Mouse (Mus musculus): ENCODE data around the gene Scnn1b. TPM values are rescaled to one million over a fixed set of nuclear protein-coding genes. Genes with fewer than 3 reads are reported as not detected.

Scnn1b gene
- polyA plus RNA-seq, 1 experiment from 2014 or later, result 0.26 TPM

DNA sequence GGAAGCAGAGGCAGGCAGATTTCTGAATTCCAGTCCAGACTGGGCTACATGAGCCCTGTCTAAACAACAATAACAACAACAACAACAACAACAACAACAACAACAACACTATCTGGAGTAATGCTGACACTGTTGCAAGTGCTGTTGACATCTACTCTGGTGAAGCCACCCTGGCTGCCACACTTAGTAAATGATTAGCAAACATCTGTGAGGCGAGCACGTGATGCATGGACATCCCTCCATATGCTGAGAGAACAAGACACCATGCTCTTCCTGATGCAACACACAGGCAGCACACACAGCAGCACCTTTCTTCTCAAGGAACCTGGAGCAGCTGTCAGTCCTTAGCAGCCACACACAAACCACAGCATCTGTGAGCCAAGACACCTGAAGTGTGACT, 63.0 kb downstream of the Scnn1b start:
- ATAC-seq (ENCODE audit: low FRiP score), result no peak
- Histone ChIP-seq H3K4me3 (replicated peaks) (no peak overlapping the region), H3K9ac (replicated peaks) (no peak overlapping the region), H3K27me3 (replicated peaks) (no peaks in the 10 kb centered on the region), H3K4me2 (no peak overlapping the region), H3K4me1 (no peaks in the 10 kb centered on the region), H3K36me3 (peaks cover 47% of the 10 kb centered on the region), H3K27ac (replicated peaks) (no peak overlapping the region), H3K9me3 (replicated peaks) (no peaks in the 10 kb centered on the region)
- 93% methylated on average over 2 of the region's 2 CpGs for WGBS

DNA sequence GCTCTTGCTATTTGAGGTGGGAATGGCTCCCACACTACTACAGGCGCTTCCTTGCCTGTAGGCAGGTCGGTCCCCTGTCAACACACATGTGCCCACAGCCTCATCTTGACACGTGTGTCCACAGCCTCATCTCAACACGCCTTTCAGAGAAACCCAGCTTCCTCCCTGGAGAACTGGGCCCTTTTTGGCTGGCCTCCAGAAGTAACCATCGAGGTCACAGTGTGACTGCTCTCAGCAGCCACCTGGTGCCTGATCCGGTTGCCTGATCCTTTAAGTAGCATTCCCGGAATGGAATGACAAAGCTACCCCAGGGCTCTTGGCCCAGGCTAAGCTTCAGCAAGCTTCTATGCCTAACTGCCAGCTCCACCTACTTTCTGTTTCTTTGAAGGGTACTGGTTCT, 66.4 kb downstream of the Scnn1b start:
- H3K9ac ChIP-seq (replicated peaks), result no peak overlapping the region
- H3K36me3 ChIP-seq, result peaks cover 37% of the 10 kb centered on the region
- no peak overlapping the region for H3K27ac ChIP-seq (replicated peaks)
- H3K4me2 ChIP-seq, result no peak overlapping the region
- H3K9me3 ChIP-seq (replicated peaks), result no peaks in the 10 kb centered on the region
- H3K27me3 ChIP-seq (replicated peaks), result no peaks in the 10 kb centered on the region
- no peak overlapping the region for H3K4me3 ChIP-seq (replicated peaks)
- ATAC-seq (ENCODE audit: low FRiP score), result no peak
- 0 out of 2 replicates have a peak, but pooled peaks cover 5% of the 10 kb centered on the region for H3K4me1 ChIP-seq
- 52% methylated on average over 7 of the region's 7 CpGs for WGBS

DNA sequence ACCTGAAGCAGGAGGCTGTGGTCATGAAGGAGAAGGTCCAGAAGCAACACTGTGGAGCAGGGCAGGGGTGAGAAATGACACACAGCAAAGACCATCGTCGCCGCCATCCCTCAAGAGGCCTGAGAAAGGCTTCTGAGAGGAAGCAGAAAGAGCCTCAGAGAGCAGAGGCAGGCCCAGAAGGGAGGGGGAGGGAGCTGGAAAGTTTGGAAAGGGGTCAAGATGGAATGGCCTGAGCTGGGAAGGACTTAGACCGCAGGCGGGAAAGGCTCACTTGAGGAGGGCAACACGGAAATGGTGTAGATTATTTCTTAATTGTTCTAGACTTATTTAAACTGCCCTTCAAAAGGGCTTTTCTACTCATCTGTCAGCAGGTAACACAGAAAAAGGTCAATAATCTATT, 68.8 kb downstream of the Scnn1b start:
- Histone ChIP-seq H3K9me3 (replicated peaks) (no peaks in the 10 kb centered on the region), H3K27me3 (replicated peaks) (no peaks in the 10 kb centered on the region), H3K36me3 (peaks cover 18% of the 10 kb centered on the region), H3K27ac (replicated peaks) (no peak overlapping the region), H3K4me2 (no peak overlapping the region), H3K4me3 (replicated peaks) (no peak overlapping the region), H3K9ac (replicated peaks) (no peak overlapping the region), H3K4me1 (0 out of 2 replicates have a peak, but pooled peaks cover 7% of the 10 kb centered on the region)
- no peak for ATAC-seq (ENCODE audit: low FRiP score)
- 88% methylated on average over 6 of the region's 6 CpGs for WGBS

DNA sequence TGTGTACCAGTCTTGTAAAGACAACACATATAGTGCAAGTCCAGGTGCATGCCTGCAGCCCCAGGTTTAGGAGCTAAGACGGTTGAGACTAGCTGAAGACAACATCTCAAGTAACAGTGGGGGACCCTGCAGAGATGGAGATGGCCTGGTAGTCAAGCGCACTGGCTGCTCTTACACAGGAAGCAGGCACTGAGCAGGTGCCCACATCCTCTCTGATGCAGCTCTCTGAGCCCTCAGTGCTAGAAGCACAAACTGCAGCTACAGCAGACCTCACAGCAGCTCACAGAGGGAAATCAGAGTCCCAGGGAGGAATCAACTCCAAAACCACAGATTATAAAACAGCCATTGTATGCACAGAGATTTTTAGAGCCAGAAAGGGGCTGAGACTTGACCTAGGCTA, 69.5 kb downstream of the Scnn1b start:
- H3K4me1 ChIP-seq, result 0 out of 2 replicates have a peak, but pooled peaks cover 7% of the 10 kb centered on the region
- peaks cover 16% of the 10 kb centered on the region for H3K36me3 ChIP-seq
- ATAC-seq (ENCODE audit: low FRiP score), result no peak
- WGBS, result 89% methylated on average over 2 of the region's 2 CpGs
- no peak overlapping the region for H3K4me3 ChIP-seq (replicated peaks)
- no peak overlapping the region for H3K4me2 ChIP-seq
- H3K9ac ChIP-seq (replicated peaks), result no peak overlapping the region
- no peak overlapping the region for H3K27ac ChIP-seq (replicated peaks)
- H3K9me3 ChIP-seq (replicated peaks), result no peaks in the 10 kb centered on the region
- H3K27me3 ChIP-seq (replicated peaks), result no peaks in the 10 kb centered on the region

DNA sequence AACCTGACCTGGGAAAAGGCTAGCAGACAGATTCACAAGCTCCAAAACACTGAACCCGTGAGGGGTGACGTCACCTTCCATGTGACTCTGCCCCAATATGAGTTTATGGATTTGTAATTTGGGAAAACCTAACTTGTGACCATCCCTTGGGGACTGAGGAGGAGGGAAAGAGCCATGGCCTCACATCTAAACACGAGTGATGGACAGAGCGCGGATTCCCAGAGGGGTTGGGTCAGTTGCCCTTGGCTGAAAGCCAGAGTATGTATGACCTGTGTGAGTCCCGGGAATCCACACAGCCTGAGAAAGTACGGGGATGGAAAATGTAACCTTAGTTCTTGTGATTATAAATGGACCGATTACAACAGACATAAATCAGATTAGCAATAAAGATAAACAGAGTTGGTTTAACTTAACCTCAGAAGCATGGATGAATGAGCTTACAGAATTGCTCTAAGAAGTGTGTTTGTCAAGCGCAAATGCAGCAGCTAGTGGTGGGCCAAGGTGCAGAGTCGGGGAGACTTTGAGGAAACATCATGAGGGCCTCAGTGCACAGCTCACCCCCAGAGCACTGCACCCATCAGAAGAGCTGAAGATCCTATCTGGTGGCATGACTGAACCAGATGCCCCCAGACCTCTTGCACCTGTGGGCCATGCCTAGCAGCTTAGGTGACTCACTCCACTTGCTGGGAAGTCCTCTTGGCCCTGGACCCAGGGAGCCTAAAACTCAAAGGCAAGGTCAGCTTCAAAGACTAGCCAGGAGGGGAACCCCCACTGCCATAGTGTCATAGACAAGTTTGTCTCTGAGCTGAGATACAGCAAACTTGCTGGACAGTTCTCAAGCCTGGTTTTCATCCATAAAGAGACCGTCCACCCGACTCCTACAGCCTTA, 71.3 kb downstream of the Scnn1b start:
- peaks cover 9% of the 10 kb centered on the region; the same call in 1 of the 2 replicates for H3K36me3 ChIP-seq
- no peak overlapping the region for H3K4me2 ChIP-seq
- 0 out of 2 replicates have a peak, but pooled peaks cover 7% of the 10 kb centered on the region for H3K4me1 ChIP-seq
- no peaks in the 10 kb centered on the region for H3K9me3 ChIP-seq (replicated peaks)
- H3K9ac ChIP-seq (replicated peaks), result no peak overlapping the region
- no peak for ATAC-seq (ENCODE audit: low FRiP score)
- H3K27ac ChIP-seq (replicated peaks), result no peak overlapping the region
- WGBS, result 82% methylated on average over 12 of the region's 12 CpGs
- no peak overlapping the region for H3K4me3 ChIP-seq (replicated peaks)
- no peaks in the 10 kb centered on the region for H3K27me3 ChIP-seq (replicated peaks)

DNA sequence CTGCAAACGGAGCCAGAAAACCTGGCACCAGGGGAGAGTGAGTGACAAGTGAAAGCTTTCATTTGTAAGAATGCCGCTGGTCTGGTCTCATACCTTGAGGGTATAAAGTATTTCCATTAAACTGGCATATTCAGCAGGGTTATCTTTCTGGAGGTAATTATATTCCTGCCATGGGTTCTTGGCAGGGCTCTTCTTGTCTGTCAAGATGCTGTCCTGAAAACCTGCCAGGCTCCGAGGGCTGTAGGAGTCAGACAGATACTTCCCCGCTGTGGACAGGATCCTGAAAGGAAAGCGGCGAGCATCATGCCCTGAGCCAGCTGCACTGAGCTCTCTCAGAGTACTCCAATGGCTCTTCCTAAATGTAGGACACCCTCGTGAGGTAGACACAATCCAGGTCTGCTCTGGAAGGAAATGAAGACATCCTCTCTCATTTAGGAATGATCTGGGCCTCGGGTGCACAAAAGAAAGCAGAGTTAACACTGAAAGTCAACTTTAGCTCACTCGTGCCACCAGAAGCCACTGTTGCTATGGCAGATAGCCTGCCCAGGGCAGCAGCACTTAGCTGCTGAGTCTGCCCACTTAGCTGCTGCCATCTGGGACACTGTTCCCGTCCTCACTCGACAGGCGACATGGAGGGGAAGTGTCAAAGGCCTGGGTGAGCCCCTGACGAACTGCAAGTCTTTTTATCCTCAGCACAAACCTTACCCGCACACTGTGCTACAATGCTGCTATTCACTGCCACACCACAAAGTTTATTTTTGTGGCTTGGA, 72.2 kb downstream of the Scnn1b start:
- H3K27me3 ChIP-seq (replicated peaks), result no peaks in the 10 kb centered on the region
- 67% methylated on average over 14 of the region's 14 CpGs for WGBS
- no peak overlapping the region for H3K4me2 ChIP-seq
- H3K27ac ChIP-seq (replicated peaks), result no peak overlapping the region
- no peak overlapping the region for H3K4me3 ChIP-seq (replicated peaks)
- peaks cover 14% of the 10 kb centered on the region; the same call in 1 of the 2 replicates for H3K36me3 ChIP-seq
- no peak overlapping the region for H3K9ac ChIP-seq (replicated peaks)
- H3K4me1 ChIP-seq, result 0 out of 2 replicates have a peak, but pooled peaks cover 7% of the 10 kb centered on the region
- no peaks in the 10 kb centered on the region for H3K9me3 ChIP-seq (replicated peaks)
- no peak for ATAC-seq (ENCODE audit: low FRiP score)

DNA sequence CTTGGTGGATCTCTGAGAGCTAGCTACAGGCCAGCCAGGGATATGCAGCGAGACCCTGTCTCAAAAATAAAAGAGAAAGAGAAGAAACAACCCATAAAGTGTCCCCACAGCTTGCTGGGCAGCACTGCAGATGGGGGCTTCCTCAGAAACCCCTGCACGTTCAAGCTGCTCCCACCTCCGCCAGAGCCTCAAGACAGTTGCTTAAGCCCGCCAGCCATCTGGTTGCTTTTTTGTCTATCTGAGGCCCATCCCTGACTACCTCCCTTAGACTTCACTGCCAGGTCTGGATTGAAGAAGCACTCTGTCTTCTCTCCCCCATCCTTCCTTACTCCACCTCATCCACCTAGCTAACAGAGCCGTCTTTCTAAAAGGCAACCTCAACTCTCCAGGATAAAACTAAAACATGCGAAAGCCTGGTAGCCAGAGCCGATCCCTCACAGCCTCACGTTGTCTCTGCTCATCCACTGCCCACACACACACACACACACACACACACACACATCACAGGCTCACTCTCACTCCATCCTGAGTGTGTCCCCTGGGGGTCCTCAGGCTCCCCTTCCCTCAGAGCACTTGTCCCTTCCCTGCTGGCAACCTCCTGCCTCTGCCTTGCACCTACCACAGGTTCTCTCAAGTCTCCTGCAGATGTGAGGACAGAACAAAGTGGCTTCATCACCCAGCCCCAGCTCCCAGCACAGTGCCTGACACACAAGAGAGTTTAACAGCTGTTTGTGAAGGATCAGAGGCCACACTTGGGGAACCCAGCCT, 73.5 kb downstream of the Scnn1b start:
- no peak overlapping the region for H3K4me2 ChIP-seq
- H3K27me3 ChIP-seq (replicated peaks), result no peaks in the 10 kb centered on the region
- H3K27ac ChIP-seq (replicated peaks), result no peak overlapping the region
- H3K4me3 ChIP-seq (replicated peaks), result no peak overlapping the region
- H3K4me1 ChIP-seq, result 0 out of 2 replicates have a peak, but pooled peaks cover 7% of the 10 kb centered on the region
- WGBS, result 80% methylated on average over 8 of the region's 8 CpGs
- ATAC-seq (ENCODE audit: low FRiP score), result no peak
- no peaks in the 10 kb centered on the region for H3K9me3 ChIP-seq (replicated peaks)
- H3K9ac ChIP-seq (replicated peaks), result no peak overlapping the region
- H3K36me3 ChIP-seq, result peaks cover 23% of the 10 kb centered on the region; the same call in 1 of the 2 replicates

DNA sequence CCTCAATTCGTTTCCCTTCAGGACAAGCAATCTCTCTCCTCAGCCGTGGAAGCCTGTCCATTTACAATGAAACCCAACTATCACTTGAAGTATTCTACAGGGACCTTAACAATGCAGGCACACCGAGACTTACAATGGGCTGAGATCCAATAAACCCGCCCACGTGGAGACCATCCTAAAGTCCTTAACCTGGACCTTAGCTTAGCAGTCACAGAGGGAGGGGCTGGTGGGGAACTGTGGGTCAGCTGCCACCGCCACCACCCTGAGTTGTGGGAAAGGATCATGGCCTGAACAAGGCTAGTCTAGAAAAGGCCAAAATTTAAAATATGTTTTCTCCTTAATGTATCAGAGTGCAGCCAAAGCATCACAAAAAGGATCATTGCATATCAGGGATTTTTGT, 74.4 kb downstream of the Scnn1b start:
- Histone ChIP-seq H3K4me1 (0 out of 2 replicates have a peak, but pooled peaks cover 7% of the 10 kb centered on the region), H3K27ac (replicated peaks) (no peak overlapping the region), H3K9me3 (replicated peaks) (no peaks in the 10 kb centered on the region), H3K36me3 (peaks cover 23% of the 10 kb centered on the region; the same call in 1 of the 2 replicates), H3K4me3 (replicated peaks) (no peak overlapping the region), H3K27me3 (replicated peaks) (no peaks in the 10 kb centered on the region), H3K9ac (replicated peaks) (no peak overlapping the region), H3K4me2 (no peak overlapping the region)
- ATAC-seq (ENCODE audit: low FRiP score), result no peak
- WGBS, result 35% methylated on average over 6 of the region's 6 CpGs

DNA sequence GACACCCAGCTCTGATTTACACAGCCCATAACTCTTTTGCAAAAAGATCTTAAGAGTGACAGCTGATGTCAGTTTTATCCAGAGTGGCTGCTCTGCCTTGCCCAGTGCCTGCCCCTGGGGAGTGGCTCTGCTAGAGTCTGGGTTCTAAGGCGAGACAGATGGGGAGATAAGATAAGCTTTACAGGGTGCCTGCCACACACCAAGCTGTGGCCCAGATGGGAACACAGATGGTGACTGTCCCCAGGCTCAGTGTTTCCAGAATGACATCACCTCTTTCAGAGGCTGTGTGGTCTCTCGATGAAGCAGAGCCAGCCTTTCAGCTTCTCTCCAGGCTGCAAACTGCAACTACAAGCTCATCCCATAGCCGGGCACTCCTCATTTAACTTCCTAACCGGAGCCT, 74.9 kb downstream of the Scnn1b start:
- H3K27ac ChIP-seq (replicated peaks), result no peak overlapping the region
- no peak for ATAC-seq (ENCODE audit: low FRiP score)
- 0 out of 2 replicates have a peak, but pooled peaks cover 7% of the 10 kb centered on the region for H3K4me1 ChIP-seq
- no peak overlapping the region for H3K4me3 ChIP-seq (replicated peaks)
- H3K4me2 ChIP-seq, result no peak overlapping the region
- WGBS, result 41% methylated on average over 4 of the region's 4 CpGs
- no peaks in the 10 kb centered on the region for H3K27me3 ChIP-seq (replicated peaks)
- H3K36me3 ChIP-seq, result peaks cover 23% of the 10 kb centered on the region; the same call in 1 of the 2 replicates
- no peaks in the 10 kb centered on the region for H3K9me3 ChIP-seq (replicated peaks)
- H3K9ac ChIP-seq (replicated peaks), result no peak overlapping the region

DNA sequence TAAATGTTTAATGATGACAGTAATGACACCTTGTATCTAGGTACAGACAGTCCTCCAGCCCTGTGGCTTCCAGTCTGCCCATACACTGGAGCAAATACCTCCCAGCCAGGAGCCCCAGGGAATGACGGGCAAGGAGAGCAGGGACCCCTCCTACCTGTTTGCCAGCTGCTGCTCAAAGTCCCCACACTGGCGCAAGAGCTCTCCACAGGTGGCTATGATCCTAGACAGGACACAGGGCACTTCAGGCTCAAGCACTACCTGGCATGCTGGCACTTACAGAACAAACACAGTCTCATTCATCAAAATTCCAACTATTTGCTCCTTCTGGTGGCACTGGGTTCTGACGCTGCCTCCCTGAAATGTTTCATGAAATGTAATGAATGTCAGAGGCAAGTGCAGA, 76.2 kb downstream of the Scnn1b start:
- no peak overlapping the region for H3K4me2 ChIP-seq
- H3K4me3 ChIP-seq (replicated peaks), result no peak overlapping the region
- H3K4me1 ChIP-seq, result 0 out of 2 replicates have a peak, but pooled peaks cover 2% of the 10 kb centered on the region
- WGBS, result 93% methylated on average over 3 of the region's 3 CpGs
- no peak overlapping the region for H3K27ac ChIP-seq (replicated peaks)
- H3K27me3 ChIP-seq (replicated peaks), result no peaks in the 10 kb centered on the region
- no peaks in the 10 kb centered on the region for H3K9me3 ChIP-seq (replicated peaks)
- H3K9ac ChIP-seq (replicated peaks), result no peak overlapping the region
- ATAC-seq (ENCODE audit: low FRiP score), result no peak
- H3K36me3 ChIP-seq, result peaks cover 16% of the 10 kb centered on the region; the same call in 1 of the 2 replicates

DNA sequence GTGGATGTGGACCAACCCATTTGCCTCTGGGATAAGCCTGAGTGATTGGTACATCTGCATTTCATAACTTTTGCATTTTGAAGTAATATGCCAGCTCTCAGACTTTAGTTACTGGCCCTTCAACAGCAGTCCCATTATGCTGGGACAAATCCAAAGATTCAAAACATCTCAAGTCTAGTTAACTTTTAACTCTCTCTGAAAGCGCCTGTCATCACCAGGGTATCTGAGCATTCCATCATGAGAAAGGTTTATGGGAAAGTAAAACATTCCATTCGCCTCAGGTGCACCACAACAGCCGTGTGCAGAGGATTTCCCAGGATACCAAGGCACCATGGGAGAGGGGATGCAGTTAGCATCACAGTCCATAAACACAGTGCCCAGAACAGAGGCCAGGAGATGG, 76.8 kb downstream of the Scnn1b start:
- H3K4me2 ChIP-seq, result no peak overlapping the region
- 93% methylated on average over 3 of the region's 3 CpGs for WGBS
- no peaks in the 10 kb centered on the region for H3K27me3 ChIP-seq (replicated peaks)
- 0 out of 2 replicates have a peak, but pooled peaks cover 2% of the 10 kb centered on the region for H3K4me1 ChIP-seq
- ATAC-seq (ENCODE audit: low FRiP score), result no peak
- H3K9ac ChIP-seq (replicated peaks), result no peak overlapping the region
- H3K4me3 ChIP-seq (replicated peaks), result no peak overlapping the region
- peaks cover 16% of the 10 kb centered on the region; the same call in 1 of the 2 replicates for H3K36me3 ChIP-seq
- H3K9me3 ChIP-seq (replicated peaks), result no peaks in the 10 kb centered on the region
- no peak overlapping the region for H3K27ac ChIP-seq (replicated peaks)

Measured in neural tube, embryonic 15.5 days (tissue).